Mouse (Mus musculus): ENCODE results near the gene Aak1.
"Not testable (repeated sequence)": the region's sequence is repeated elsewhere in the genome, so short reads cannot be mapped to it uniquely, and the experiment has no call there.

The Aak1 gene

DNA sequence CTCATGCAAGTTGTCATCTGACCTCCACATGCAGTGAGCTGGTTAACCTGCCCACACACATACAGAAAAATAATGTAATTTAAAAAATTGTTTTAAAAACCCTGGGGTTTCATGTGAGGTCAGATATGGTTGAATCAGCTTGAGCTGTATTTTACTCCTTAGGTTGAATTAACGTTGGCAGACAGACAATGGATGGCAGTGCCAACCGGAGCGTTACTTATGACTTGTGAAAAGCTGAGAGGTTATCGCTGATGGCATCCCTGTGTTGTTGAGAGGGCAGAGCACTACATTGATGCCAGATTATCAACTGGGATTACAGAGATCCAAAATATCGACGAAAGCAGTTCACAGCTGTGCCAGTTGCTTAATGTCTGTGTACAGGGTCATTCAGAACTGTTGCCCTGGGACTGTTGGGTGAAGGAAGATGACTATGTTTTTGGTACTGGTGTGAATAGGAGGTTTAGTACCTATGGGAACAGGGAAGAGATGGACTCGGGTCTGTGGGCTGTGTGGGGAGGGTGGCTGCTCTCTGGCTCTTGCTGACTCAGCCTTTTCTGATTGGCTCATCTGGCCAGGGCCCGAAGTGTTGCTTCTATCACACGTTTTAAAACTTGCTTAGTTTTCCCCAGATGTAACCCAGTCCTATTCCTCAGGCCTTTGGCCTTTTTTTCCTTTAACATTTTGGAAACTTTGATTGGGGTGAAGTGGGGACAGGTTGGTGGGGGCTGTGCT, 11.6 kb downstream of the Aak1 start:
- no peak overlapping the region for H3K4me3 ChIP-seq (replicated peaks; ENCODE audit: low read length)
- no peaks in the 10 kb centered on the region; the same call in 1 of the 2 replicates for H3K4me1 ChIP-seq (replicated peaks; ENCODE audit: low read depth, low read length)
- H3K9me3 ChIP-seq (ENCODE audit: low read length), result no peaks in the 10 kb centered on the region
- no peak for TF ChIP-seq CTCF (conservative IDR thresholded peaks at IDR 0.05; ENCODE audit: low read length)
- peaks cover 5% of the 10 kb centered on the region; the same call in 1 of the 2 replicates for H3K36me3 ChIP-seq (ENCODE audit: insufficient read depth, low read length)
- no peaks in the 10 kb centered on the region for H3K27me3 ChIP-seq (ENCODE audit: insufficient read depth, low read length)

DNA sequence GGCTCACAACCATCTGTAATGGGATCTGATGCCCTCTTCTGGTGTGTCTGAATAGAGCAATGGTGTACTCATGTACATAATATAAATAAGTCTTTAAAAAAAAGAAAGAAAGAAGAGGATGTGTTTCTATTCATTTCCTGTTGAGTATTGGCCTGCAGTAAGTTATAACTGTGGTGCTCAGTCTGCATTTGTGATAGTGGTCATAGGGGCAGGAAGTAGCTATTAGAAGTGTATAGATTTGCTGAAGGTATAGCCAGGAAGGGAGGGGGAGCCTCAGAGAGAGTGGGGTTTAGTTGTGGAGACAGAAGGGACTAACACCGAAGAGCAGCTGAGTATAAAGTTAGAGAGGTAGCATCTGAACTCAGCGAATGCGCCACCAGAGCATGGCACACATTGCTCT, 15.0 kb downstream of the Aak1 start:
- TF ChIP-seq NANOG (IDR thresholded peaks at IDR 0.05; ENCODE audit: borderline replicate concordance, low read length), result no peak
- no peak for TF ChIP-seq POU5F1 (IDR thresholded peaks at IDR 0.05; ENCODE audit: borderline replicate concordance, low read length)
- TF ChIP-seq CTCF (conservative IDR thresholded peaks at IDR 0.05; ENCODE audit: low read length), result no peak
- H3K4me1 ChIP-seq (replicated peaks; ENCODE audit: low read depth, low read length), result no peaks in the 10 kb centered on the region; the same call in 1 of the 2 replicates
- H3K36me3 ChIP-seq (ENCODE audit: insufficient read depth, low read length), result peaks cover 5% of the 10 kb centered on the region; the same call in 1 of the 2 replicates
- H3K4me3 ChIP-seq (replicated peaks; ENCODE audit: low read length), result no peak overlapping the region
- no peaks in the 10 kb centered on the region for H3K27me3 ChIP-seq (ENCODE audit: insufficient read depth, low read length)
- no peaks in the 10 kb centered on the region for H3K9me3 ChIP-seq (ENCODE audit: low read length)

DNA sequence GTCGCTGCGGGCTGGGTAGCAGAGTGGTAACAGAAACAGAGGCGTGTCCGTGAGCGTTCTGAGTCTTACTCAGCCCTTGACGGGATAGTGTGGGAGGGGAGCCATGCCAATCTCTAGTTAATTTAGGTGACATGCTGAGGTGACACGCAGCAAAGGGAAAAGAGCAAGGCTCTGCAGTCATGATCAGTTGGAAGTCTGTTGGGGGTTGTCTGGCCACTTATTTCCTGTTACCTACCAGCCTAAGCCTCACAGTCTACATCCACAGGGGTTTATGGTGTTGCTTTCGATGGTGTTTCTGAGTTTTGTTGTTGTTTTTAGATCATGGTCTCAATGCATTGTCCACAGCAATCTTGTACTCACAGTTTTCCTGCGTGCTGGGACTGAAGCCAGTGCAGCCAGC, 21.0 kb downstream of the Aak1 start:
- peaks cover 13% of the 10 kb centered on the region for H3K4me1 ChIP-seq (replicated peaks; ENCODE audit: low read depth, low read length)
- no peaks in the 10 kb centered on the region for H3K36me3 ChIP-seq (ENCODE audit: insufficient read depth, low read length)
- no peaks in the 10 kb centered on the region for H3K27me3 ChIP-seq (ENCODE audit: insufficient read depth, low read length)
- TF ChIP-seq CTCF (conservative IDR thresholded peaks at IDR 0.05; ENCODE audit: low read length) (no peak), POU5F1 (IDR thresholded peaks at IDR 0.05; ENCODE audit: borderline replicate concordance, low read length) (no peak), NANOG (IDR thresholded peaks at IDR 0.05; ENCODE audit: borderline replicate concordance, low read length) (no peak)
- no peak overlapping the region for H3K4me3 ChIP-seq (replicated peaks; ENCODE audit: low read length)
- H3K9me3 ChIP-seq (ENCODE audit: low read length), result no peaks in the 10 kb centered on the region

DNA sequence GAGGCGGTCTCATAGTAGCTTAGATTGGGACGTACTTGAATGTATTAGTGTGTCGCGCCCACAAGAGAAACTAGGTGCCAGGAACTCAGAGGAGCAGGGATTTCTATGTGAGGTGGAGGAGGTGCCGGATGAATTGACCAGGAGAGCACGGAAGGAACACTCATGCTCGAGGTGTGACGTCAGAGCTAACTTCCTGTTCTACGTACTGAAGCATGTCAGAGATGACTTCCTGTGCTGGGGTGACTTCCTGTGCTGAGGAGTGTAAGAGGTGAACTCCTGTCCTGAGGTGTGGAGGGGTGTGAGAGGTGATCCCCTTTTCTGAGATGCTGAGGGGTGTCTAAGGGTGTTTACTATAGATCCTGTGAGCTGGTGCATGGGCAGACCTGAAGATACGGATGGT, 22.5 kb downstream of the Aak1 start:
- H3K9me3 ChIP-seq (ENCODE audit: low read length), result no peaks in the 10 kb centered on the region
- H3K27me3 ChIP-seq (ENCODE audit: insufficient read depth, low read length), result no peaks in the 10 kb centered on the region
- no peak overlapping the region for H3K4me3 ChIP-seq (replicated peaks; ENCODE audit: low read length)
- no peaks in the 10 kb centered on the region for H3K36me3 ChIP-seq (ENCODE audit: insufficient read depth, low read length)
- H3K4me1 ChIP-seq (replicated peaks; ENCODE audit: low read depth, low read length), result peaks cover 13% of the 10 kb centered on the region
- TF ChIP-seq POU5F1 (IDR thresholded peaks at IDR 0.05; ENCODE audit: borderline replicate concordance, low read length) (no peak), CTCF (conservative IDR thresholded peaks at IDR 0.05; ENCODE audit: low read length) (no peak), NANOG (IDR thresholded peaks at IDR 0.05; ENCODE audit: borderline replicate concordance, low read length) (no peak)

DNA sequence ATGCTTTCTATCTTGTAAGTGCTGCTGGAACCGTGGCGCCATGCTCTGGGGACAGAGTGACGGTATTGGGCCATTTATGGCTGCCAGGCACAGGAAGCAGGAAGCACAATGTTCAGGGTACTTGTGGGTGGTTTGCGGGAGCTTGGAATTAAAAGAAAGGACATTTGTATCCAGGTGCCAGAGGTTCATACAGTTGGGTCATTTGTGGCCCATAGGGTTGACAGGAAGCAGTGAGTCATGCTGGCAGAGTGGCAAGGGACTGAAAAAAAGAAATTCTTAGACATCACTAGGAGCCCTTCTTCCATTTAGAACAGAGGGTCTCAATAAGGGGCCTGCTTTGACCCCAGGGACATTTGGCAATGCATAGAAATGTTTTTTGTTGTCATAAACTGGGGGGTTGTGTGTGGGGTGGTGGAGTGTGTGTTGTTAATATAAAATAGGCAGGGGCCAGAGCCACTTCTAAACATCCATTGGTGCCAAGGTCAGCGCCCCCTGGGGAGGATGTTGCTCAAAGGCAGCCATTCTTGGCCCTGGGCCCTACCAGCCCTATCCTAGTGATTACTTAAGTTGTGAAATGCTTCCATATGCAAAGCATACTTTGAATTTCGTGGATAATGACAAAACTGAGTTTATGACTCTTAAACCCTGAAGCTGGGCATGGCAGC, 25.5 kb downstream of the Aak1 start:
- Histone ChIP-seq H3K4me3 (replicated peaks; ENCODE audit: low read length) (no peak overlapping the region), H3K9me3 (ENCODE audit: low read length) (no peaks in the 10 kb centered on the region), H3K36me3 (ENCODE audit: insufficient read depth, low read length) (no peaks in the 10 kb centered on the region), H3K4me1 (replicated peaks; ENCODE audit: low read depth, low read length) (peaks cover 13% of the 10 kb centered on the region), H3K27me3 (ENCODE audit: insufficient read depth, low read length) (no peaks in the 10 kb centered on the region)
- TF ChIP-seq POU5F1 (IDR thresholded peaks at IDR 0.05; ENCODE audit: borderline replicate concordance, low read length) (no peak), NANOG (IDR thresholded peaks at IDR 0.05; ENCODE audit: borderline replicate concordance, low read length) (no peak), CTCF (conservative IDR thresholded peaks at IDR 0.05; ENCODE audit: low read length) (no peak)

DNA sequence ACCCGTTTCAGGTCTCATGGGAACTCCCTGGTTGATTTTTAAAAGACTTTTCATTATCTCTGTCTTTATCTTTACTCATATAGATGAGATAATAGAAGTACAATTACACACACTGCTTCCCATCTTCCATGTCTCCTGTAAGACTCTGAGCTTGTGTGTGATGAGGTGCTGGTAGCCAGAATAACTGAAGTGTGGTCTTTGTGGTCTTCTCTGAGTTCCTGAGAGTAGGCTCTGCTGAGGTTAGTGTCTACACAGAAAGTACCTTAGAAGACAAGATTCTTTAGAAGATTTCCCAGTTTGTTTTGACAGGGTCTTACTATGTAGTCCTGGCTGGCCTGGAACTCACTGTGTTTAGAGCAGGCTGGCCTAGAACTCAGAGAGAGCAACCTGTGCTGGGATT, 27.1 kb downstream of the Aak1 start:
- H3K9me3 ChIP-seq (ENCODE audit: low read length), result no peaks in the 10 kb centered on the region
- H3K4me1 ChIP-seq (replicated peaks; ENCODE audit: low read depth, low read length), result peaks cover 12% of the 10 kb centered on the region
- no peak overlapping the region for H3K4me3 ChIP-seq (replicated peaks; ENCODE audit: low read length)
- H3K27me3 ChIP-seq (ENCODE audit: insufficient read depth, low read length), result no peaks in the 10 kb centered on the region
- no peaks in the 10 kb centered on the region for H3K36me3 ChIP-seq (ENCODE audit: insufficient read depth, low read length)
- TF ChIP-seq POU5F1 (IDR thresholded peaks at IDR 0.05; ENCODE audit: borderline replicate concordance, low read length), result no peak
- TF ChIP-seq NANOG (IDR thresholded peaks at IDR 0.05; ENCODE audit: borderline replicate concordance, low read length), result no peak
- TF ChIP-seq CTCF (conservative IDR thresholded peaks at IDR 0.05; ENCODE audit: low read length), result no peak

DNA sequence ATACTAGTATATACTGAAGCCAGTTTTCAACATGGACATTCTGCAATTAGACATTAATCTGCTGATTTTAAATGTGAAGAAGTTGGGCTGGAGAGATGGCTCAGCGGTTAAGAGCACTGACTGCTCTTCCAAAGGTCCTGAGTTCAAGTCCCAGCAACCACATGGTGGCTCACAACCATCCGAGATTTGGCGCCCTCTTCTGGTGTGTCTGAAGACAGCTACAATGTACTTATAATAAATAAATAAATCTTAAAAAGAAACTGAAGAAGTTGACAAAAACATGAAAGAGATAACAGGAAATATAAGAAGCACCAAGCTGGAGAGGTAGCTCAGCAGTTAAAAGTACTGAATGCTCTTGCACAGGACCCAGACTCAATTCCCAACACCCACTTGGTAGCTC, 29.3 kb downstream of the Aak1 start:
- H3K4me3 ChIP-seq (replicated peaks; ENCODE audit: low read length); H3K36me3 ChIP-seq (ENCODE audit: insufficient read depth, low read length); H3K9me3 ChIP-seq (ENCODE audit: low read length); H3K4me1 ChIP-seq (replicated peaks; ENCODE audit: low read depth, low read length); H3K27me3 ChIP-seq (ENCODE audit: insufficient read depth, low read length): not testable (repeated sequence)
- peak; percentile 21 for TF ChIP-seq CTCF (conservative IDR thresholded peaks at IDR 0.05; ENCODE audit: low read length)

DNA sequence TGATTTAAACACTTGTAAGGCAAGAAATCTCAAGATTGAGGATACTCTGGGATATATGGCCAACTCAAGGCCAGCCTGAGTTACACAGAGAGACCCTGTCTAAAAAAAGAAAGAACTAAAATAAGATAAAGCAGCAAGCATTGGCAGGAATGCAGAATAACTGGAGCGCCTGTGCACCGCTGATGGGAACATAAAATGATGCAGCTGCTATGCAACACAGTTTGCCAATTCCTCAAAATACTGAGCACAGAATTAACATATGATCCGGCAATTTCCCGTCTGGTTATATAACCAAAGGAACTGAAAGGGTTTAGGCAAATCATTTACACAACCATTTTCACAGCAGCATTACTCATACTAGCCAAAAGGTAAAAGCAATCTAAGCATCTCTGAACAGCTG, 30.0 kb downstream of the Aak1 start:
- Histone ChIP-seq H3K9me3 (ENCODE audit: low read length) (no peaks in the 10 kb centered on the region), H3K36me3 (ENCODE audit: insufficient read depth, low read length) (no peaks in the 10 kb centered on the region), H3K27me3 (ENCODE audit: insufficient read depth, low read length) (no peaks in the 10 kb centered on the region), H3K4me1 (replicated peaks; ENCODE audit: low read depth, low read length) (no peaks in the 10 kb centered on the region; the same call in 1 of the 2 replicates), H3K4me3 (replicated peaks; ENCODE audit: low read length) (no peak overlapping the region)
- TF ChIP-seq POU5F1 (IDR thresholded peaks at IDR 0.05; ENCODE audit: borderline replicate concordance, low read length) (no peak), CTCF (conservative IDR thresholded peaks at IDR 0.05; ENCODE audit: low read length) (no peak), NANOG (IDR thresholded peaks at IDR 0.05; ENCODE audit: borderline replicate concordance, low read length) (no peak)

DNA sequence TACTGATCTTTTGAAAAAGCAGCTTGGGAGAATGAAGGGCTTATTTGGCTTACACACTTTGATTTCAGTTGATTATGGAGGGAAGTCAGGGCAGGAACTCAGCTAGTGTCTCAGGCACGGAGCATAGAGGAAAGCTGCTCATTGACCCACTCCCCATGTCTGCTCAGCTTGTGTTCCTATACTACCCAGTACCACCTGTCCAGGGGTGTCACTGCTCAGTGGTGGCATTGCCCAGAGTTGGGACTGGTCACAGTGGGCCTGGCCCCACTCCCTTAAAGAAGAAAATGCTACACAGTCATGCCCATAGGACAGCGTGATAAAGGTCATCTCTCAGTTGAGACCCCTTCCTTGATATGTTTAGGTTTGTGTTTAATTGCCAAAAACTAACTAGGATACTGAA, 34.9 kb downstream of the Aak1 start:
- Histone ChIP-seq H3K4me1 (replicated peaks; ENCODE audit: low read depth, low read length) (0 out of 2 replicates have a peak, but pooled peaks cover 8% of the 10 kb centered on the region), H3K4me3 (replicated peaks; ENCODE audit: low read length) (no peak overlapping the region), H3K27me3 (ENCODE audit: insufficient read depth, low read length) (no peaks in the 10 kb centered on the region), H3K9me3 (ENCODE audit: low read length) (no peaks in the 10 kb centered on the region), H3K36me3 (ENCODE audit: insufficient read depth, low read length) (peaks cover 3% of the 10 kb centered on the region; the same call in 1 of the 2 replicates)
- TF ChIP-seq CTCF (conservative IDR thresholded peaks at IDR 0.05; ENCODE audit: low read length), result no peak
- TF ChIP-seq POU5F1 (IDR thresholded peaks at IDR 0.05; ENCODE audit: borderline replicate concordance, low read length), result no peak
- no peak for TF ChIP-seq NANOG (IDR thresholded peaks at IDR 0.05; ENCODE audit: borderline replicate concordance, low read length)

Data from E14TG2a.4 (cell line).